Mouse (Mus musculus): ENCODE measurements around the gene Mipol1. TPM values are rescaled to one million over a fixed set of nuclear protein-coding genes. Genes with fewer than 3 reads are reported as not detected.
A peak's percentile ranks its signal among the peaks of the same experiment; 100 is the strongest.
"Not testable (repeated sequence)": the region's sequence is repeated elsewhere in the genome, so short reads cannot be mapped to it uniquely, and the experiment has no call there.

Gene Mipol1
- total RNA-seq (2015): 7.4 and 8.8 TPM in 2 replicates
- 5.2 and 10.9 TPM in 2 replicates for total RNA-seq (2017)

DNA sequence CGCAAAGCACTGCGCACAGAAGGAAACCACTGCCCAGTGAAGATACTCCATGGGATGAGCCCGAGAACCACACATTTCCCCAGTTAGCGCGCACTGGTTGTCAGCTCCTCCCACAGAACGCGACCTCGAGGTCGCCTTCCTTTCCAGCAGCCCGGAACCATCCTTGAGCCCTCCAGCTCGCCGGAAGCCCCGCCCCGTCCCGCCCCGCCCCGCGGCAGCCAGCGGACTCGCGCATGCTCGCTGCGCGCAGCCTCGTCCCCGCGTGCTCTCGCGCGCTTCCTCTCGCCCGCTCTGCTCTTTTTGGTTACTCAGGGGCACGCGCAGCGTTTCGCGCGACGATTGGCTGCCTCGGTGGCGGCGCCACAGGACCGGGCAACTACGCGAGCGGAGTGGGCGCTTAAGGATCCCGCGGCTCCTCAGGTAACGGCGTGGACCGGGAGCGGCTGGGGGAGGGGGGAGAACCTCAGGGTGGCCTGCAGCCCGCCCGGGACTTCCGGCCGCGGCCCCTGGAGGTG, at the start of gene Mipol1, which contains the start of gene Prps1l3:
Mipol1 (plus strand) TSS at position 236 of the 515 bp plus-strand sequence.
Prps1l3 (plus strand) TSS at position 221 of the 515 bp plus-strand sequence.
- peak; percentile 85 for ATAC-seq (replicated peaks; ENCODE audit: poor library complexity)

DNA sequence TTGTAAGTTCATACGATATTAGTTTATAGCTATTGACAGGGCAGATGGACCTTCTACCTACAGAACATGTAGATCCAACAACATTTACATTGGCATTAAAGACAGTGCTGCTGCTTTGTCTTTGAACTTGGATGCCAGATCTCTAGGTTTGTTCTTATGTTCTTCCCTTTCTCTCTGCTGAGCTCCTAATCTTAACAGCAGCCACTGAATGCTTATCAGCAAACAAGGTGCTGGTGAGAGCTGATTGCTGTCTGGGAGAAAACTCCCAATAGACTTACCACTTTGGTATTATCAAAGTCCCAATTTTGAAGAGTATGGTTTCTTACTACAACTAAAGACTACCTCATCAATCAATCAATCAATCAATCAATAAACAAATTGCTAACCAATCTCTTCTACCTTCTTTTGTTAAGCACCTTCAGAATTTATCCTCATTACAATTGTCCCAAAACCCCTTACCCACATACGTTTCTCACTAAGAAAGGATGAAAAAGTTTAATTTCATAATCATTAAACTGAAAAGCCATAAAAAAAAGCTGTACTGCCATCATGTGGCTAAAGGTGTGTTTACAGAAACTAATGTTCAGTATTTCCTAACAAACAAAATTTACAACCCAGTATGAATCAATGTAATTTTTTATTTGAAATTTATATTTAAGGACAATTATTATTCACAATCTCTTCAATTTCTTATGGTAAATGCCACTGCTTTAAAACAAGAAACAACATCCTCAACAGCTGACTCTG, 45.7 kb upstream of the Mipol1 start:
- ATAC-seq (replicated peaks; ENCODE audit: poor library complexity): peak; percentile 61

DNA sequence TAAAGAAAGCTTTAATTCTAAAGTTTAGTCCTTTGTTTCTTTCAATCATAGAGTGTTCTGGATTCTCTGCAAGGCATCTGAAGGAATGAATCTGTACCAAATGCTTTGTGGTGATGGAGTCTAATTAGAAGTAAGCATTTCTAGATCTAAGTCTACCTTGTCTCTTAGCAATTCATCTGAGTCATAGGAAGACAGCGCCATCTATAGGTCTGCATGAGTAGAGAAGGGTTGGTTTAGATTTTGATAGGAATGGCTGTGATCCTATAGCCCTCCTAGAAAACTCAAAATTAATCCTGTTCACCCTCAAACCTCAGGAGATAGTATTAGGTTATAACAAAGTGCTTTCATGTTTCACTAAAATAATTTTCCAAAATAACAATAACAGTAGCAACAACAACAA, 44.8 kb upstream of the Mipol1 start:
- ATAC-seq (replicated peaks; ENCODE audit: poor library complexity): peak; percentile 74

DNA sequence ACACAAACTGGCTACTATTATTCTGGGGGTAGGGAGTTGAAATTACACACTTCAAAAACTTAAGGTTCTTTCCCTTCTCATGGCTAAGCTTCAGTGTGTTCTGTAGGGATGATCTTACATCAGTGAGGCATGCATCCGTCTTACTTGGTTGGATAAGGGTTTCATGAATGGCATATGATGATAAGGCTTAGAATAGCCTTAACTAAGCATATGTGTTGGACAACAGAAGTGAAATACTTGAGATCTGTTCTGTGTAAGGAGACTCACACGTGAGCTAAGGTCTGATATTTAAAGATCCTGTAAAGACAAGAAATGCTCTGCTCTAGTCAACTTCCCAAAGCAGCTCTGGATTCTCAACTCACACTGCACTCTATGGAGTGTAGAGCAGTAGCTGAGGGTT, 44.1 kb upstream of the Mipol1 start:
- ATAC-seq (replicated peaks; ENCODE audit: poor library complexity): peak; percentile 61

DNA sequence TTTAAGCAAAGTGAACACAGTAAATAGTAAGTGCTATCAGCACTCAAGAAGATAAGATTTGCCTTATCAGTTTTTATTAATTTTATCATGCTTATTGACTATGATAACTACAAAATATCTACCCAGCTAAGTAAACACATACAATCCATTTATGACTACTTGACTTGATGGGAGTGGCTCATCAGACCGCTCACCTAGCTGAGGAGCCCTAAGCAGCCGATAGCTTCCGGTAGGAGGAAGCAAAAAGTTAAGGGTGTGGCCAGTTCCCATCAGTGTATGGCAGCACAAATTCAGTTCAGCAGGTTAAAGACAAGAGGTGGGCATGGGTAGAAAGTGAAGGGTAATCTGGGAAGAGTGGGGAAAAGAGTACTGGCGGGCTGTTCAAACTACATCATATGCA, 43.2 kb upstream of the Mipol1 start:
- ATAC-seq (replicated peaks; ENCODE audit: poor library complexity): no peak

DNA sequence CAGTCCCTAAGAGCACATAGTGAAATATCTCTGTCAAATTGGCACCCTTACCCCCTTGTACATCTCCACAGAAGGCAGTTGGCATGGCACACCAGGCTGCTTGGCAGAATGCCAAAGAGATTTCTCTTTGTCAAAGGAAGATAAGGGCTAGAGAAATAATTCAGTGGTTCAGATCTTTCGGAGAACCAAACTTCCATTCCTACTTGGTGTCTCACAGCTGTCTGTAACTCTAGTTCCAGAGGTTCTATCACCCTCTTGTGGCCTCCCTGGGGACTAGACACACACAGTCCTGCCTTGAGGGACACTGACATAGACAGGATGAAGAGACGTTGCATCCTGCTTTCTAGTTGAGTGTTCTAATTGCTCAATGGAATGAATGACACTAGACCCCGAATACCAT, 35.6 kb upstream of the Mipol1 start:
- peak; percentile 84 for ATAC-seq (replicated peaks; ENCODE audit: poor library complexity)

DNA sequence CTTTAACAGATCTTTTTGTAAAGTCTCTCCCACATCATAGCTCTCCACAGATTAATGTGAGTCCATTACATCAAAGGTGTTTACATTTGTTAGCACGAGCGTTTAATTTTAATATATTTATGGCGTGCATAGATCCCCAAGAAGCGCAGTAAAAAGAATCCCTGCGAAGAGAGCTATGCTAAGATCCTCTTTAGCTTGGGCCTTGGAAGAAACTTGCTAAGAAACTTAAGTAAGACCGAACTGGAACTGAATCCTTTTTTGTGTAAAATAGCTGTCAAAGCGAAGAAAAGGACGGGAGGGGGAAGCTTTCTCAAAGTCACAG, 34.0 kb upstream of the Mipol1 start:
- no peak for ATAC-seq (replicated peaks; ENCODE audit: poor library complexity)

DNA sequence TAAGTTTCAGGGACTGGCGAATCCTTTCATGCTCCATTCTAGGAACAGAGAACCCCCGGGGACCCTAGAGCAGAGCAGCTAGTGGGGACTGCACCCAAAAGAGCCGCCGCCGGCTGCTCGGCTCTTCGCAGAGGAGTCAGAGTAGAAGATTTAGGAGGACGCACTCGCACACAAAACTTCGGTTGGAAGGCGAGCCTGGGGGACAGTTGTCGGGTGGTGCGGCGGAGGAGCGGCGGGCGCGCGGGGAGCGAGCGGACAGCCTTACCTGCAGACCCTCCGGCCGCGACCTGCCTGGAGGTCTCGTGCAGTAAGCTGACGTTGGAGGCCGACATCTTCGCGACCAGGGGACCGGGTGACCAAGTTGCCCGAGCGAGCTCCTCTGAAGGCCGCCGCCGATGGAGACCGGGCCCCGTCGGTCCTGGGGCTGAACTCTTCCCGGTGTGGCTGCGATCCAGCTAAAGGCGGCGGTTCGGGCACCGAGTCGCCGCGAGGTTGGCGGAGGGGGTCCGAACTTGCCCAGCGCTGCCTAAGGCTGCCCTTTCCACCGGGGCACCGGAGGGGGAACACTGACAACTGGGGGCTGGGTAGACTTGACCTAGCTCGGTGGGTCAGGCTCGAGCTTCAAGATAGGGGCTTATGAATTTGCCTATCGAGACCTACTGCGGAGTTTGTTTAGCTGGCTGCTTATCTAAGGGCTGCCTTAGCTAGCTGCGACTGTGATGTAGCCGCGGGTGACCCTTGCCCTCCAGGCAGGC, 33.4 kb upstream of the Mipol1 start:
- ATAC-seq (replicated peaks; ENCODE audit: poor library complexity): peak; percentile 50

DNA sequence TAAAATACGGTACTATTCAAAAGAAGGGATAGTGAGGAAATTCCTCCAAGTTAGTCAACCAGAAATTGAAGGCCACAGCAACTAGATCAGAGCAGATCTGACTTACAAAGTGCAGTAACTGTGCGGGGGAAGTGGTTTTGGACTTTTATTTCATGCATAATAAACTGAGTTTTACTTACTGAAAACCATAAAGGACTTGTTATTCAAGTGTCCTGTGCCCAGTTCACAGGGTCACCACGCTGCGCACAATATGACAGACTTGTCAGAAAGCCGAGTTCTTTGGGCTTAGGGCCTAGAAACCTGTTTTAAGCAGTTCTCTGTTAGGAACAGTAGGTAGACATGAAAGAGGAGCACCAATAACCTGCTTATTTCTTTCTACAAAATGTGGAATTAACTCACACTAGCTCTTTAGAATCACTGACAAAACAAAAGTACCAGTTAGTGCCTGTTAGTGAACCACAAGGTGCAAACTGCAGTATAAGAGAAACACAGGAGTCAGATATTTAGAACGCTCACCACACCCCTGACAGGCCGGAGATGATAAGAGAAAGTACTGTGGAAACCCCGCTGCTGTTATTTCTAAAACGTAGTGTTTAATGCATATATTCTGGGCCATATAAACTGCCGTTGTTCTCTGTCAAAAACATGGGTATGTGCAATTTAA, 32.7 kb upstream of the Mipol1 start, which contains the start of gene Slc25a21:
Slc25a21 (minus strand) TSS at position 110 of the 664 bp plus-strand sequence.
- ATAC-seq (replicated peaks; ENCODE audit: poor library complexity): peak; percentile 62

DNA sequence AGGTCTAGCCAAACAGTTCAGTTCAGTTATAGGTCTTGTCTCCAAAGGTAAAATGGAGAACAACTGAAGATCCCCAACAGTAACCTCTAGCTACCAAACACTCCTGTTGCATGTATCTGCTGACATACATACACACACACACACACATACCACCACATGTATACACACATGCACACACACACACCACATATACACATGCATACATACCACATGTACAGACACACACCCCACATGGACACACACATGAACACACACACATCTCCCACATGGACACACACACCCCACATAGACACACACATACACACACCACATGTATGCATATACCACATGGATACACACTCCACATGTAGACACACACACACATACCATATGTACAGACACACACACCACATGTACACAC, 32.0 kb upstream of the Mipol1 start:
- no peak for ATAC-seq (replicated peaks; ENCODE audit: poor library complexity)

DNA sequence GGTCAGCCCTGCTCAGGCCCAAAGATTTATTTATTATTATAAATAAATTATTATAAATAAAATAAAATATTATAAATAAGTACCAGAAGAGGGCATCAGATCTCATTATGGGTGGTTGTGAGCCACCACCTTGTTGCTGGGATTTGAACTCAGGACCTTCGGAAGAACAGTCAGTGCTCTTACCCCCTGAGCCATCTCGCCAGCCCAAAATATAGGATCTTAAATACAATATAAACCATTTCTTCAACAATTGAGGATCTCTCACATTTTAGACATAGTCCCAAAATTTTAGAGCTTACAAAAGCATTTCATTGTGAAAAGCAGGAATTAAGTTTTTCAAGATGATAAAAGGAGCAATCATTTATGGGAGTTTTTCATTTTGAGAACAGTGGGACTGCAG, 30.8 kb upstream of the Mipol1 start:
- ATAC-seq (replicated peaks; ENCODE audit: poor library complexity): no peak

DNA sequence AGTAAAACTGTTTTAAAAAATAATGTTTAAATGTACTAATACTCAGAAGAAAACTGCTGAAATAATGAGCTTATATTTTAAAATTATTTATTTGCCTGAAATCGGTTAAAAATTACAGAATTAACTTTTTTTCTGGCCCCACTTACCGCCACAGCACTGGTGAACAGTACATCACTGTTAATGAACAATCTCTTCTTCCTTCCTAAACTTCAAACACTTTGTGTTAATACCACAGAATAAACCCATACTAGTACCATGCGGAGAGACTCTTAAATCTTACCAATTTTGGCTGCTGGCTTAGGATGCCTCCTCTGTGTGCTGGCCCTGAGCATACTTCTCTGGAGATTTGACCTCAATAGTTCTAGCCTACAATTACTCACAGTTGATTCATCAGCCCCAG, 28.3 kb upstream of the Mipol1 start:
- no peak for ATAC-seq (replicated peaks; ENCODE audit: poor library complexity)

DNA sequence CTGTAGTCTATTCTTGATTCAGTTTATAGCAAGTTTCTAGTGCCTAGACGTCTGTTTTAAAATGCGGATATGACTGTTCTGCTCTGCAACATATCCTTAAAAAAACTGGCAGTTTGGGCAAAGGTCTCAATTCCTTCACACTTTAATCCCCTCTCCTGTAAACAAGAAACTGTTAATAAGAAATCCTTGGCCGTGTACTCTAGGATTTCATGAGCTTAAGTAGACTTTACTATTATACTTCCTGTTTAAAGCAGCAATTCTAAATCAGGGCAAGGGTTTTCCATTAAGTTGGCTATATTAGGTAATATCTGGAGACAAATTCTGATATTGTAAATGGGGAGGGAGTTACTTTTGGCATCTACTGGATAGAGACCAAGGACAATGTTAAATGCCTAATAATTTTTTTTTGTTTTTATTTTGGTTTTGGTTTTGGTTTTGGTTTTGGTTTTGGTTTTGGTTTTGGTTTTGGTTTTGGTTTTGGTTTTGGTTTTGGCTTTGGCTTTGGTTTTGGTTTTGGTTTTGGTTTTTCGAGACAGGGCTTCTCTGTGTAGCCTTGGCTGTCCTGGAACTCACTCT, 25.9 kb upstream of the Mipol1 start:
- no peak for ATAC-seq (replicated peaks; ENCODE audit: poor library complexity)

DNA sequence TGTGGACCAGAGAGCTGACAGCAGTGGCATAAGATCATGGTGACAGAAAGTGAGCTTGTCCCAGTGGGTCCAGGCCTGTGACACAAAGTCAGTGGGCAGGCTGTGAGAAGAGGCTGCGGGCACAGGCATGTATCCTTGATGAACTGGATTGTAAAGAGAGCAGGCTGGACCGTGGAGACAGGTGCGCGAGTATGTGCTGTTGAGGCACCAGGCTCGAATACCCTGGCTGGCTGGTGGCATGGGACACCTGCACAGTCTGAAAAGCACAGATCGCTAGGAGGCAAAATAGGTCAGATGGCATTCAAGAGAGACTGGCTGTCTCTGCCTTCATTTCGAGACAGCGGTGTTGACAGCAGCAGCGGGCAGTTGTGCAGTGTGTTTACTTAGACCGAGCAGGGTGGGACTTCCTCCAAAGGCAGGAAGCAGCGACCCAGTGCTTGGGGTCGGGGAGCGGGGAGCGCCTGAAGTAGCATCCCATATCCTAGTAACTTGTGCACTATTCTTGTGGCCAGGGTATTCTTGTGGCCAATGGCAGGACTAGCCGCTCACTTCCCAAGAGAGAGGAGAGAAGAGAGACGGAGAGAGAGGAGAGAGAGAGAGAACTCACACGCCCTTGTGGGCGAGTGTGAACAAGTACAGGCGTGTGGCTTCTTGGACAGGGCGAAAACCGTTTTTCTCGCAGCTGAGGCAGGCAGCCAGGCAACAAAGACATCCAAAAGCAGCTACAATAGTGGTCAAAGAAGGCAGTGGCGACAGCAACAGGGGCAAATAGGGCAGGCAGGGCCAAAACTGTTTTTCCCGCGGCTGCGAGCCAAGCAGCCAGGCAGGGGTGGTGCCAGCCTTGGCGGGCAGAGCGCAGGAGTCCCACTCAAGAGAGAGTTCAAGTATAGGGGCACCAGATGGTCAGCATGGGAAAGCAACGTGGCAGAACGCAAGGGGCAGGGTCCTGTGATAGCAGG, 18.6 kb upstream of the Mipol1 start:
- peak; percentile 84 for ATAC-seq (replicated peaks; ENCODE audit: poor library complexity)

DNA sequence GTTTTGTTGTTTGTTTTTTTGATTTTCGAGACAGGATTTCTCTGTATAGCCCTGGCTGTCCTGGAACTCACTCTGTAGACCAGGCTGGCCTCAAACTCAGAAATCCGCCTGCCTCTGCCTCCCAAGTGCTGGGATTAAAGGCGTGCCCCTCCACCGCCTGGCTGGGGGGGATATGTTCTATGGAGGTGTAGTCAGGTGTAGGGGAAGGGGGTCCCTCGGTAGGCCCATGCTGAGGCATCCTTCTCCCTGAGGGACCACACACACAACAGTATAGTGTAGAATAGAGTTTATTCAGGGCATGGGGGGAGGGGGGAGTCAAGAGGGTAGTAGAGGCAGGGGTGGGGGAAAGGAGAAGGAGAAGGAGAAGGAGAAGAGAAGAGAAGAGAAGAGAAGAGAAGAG, 17.8 kb upstream of the Mipol1 start:
- ATAC-seq (replicated peaks; ENCODE audit: poor library complexity): not testable (repeated sequence)

DNA sequence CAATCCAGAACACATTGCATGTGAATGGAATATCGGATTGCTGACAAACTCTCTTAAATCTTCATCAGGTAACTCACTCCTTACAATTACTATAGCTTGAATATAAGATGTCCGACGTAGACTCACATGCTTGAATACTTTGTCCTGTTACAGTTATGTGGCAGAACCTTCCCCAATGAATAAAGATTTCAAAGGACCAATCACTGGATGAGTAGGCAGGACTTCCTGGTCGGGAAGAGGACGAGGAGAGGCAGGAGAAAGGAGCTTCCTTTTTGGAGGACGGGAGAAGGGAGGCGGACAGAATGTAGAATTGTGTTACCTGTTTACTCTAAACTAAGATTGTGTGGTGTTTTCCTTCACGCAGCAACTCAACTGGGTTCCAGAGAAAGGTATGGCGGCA, 3.8 kb upstream of the Mipol1 start:
- no peak for ATAC-seq (replicated peaks; ENCODE audit: poor library complexity)

DNA sequence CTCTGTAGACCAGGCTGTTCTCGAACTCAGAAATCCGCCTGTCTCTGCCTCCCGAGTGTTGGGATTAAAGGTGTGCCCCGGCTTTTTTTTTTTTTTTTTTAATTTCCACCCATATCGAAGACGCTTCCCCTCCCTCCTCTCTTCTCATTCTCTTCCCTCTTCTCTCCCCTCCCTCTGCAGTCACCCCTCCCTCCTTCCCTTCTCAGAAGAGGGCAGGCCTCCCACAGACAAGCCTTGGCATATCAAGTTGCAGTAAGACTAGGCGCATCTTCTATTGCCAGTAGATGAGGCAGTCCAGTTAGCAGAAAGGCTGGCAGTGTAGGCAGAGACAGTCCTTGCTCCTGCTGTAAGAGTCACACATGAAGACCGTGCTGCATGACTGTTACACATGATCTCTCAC, 2.5 kb upstream of the Mipol1 start:
- ATAC-seq (replicated peaks; ENCODE audit: poor library complexity): no peak

DNA sequence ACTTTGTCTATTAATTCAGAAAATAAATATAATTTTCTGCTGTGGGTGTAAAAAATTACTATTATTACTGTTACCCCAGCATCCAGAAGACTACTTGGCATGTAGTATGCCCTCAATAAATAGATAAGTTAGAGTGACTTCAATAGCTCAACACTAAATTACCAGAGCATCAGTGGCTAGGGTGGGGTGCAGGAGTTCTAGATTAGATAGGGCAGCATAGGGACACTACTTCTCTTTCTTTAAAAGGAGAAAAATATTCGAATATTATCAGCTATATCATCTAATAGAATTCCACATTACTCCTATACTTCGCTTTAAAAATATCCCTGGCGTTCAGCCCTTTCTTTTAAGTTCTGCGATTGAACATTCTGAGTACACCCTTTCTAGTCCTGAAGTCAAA, 524 bp upstream of the Mipol1 start:
- 0 out of 2 replicates have a peak, but pooled peaks have one; percentile 6 for ATAC-seq (replicated peaks; ENCODE audit: poor library complexity)

DNA sequence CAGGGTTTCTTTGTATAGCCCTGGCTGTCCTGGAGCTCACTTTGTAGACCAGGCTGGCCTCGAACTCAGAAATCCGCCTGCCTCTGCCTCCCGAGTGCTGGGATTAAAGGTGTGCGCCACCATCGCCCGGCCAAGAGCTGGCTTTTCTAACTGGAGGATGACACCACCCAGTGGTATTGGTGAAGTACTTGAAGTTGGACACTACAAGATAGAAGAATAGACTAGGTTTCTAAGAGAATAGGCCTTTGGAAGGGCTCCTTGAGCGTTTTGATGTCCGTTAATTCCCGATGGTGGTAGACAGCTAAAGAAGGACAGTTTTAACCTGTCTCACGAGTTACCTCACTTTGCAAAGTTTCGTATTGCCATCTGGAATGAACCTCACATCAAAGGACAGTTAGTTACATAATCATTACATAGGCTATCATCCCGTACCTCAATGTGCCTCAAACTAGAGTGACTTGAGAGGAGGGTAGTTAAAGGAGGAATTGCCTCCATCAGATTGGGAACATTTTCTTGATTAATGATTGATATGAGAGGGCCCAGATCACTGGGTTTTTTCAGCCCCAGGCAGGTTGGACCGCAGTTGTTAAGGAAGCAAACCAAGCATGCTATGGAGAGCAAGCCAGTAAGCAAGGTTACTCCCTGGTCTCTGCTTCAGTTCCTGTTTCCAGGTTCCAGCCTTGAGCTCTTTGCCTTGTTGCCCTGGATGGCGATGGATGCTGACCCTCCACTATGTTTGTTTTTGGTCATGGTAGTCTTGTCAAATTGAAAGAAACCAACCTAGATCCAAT, 1.1 kb downstream of the Mipol1 start:
- ATAC-seq (replicated peaks; ENCODE audit: poor library complexity): peak; percentile 52
